Mouse (Mus musculus) frontal cortex, postnatal 10 days (tissue): ENCODE measurements around the gene Tbrg4.

Experiments
- DNase-seq, 2 experiments: peaks; one replicate each; pipeline ENCODE4 v3.0.0; 2022; ENCODE audit warnings: low spot score in 2 of 2, mixed read lengths in 1 of 2

The Tbrg4 gene

DNA sequence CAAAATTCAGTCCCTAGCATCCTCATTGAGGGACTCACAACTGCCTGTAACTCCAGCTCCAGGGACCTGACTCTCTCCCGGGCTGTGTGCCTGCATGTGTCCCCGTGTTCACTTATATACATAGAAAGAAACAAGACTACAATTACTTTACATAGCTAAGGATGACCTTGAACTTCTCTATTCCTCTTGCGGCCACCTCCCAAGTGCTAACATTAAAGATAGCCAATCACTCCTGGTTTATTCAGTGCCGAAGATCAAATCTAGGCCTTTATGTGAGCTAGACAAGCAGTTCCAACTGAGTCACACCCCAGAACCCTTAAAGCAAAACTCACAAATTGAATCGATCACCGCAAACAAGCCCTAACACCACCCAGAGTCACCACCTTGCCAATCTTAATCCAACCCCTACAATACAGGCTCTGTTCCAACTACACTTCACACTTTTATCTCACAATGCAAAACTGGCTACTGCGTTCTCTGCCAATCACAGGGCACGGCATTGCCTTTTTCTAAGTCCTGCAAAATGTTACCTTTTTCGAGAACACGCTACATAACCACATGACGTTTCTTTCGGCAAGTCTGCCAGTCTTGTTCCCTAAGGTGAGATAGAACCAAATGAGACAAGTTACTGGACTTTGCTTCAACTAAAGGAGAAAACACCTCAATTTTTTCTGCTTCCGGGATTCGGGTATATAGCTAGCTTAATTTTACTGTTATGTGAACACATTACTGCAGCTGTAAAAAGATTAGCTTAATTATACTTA is 1.1 kb downstream of the Tbrg4 start:
- DNase-seq = no peak

DNA sequence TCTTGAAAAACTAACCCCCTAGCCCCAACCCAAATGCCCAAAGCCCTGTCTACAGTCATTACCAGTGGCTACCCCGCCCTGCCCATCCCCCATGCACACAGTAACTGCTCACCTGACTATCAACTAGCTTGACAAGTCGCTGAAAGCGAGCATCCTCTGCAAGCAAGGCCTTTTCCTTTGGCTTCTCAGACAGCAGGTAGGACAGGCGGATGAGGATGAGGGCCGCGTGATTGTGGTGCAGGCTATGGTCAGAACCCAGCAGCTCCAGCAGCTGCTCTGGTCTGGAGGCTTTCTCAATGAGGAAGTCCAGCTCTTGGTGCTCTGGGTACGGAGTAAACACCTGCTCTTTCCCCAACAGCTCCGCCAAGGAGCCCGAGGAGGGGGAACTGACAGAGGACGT is 2.2 kb downstream of the Tbrg4 start:
- no peak for DNase-seq

- no peak for DNase-seq
Measured at GRCm38 (mm10) chr11:6615250-6616205, 10.3 kb downstream of the Tbrg4 start.

DNA sequence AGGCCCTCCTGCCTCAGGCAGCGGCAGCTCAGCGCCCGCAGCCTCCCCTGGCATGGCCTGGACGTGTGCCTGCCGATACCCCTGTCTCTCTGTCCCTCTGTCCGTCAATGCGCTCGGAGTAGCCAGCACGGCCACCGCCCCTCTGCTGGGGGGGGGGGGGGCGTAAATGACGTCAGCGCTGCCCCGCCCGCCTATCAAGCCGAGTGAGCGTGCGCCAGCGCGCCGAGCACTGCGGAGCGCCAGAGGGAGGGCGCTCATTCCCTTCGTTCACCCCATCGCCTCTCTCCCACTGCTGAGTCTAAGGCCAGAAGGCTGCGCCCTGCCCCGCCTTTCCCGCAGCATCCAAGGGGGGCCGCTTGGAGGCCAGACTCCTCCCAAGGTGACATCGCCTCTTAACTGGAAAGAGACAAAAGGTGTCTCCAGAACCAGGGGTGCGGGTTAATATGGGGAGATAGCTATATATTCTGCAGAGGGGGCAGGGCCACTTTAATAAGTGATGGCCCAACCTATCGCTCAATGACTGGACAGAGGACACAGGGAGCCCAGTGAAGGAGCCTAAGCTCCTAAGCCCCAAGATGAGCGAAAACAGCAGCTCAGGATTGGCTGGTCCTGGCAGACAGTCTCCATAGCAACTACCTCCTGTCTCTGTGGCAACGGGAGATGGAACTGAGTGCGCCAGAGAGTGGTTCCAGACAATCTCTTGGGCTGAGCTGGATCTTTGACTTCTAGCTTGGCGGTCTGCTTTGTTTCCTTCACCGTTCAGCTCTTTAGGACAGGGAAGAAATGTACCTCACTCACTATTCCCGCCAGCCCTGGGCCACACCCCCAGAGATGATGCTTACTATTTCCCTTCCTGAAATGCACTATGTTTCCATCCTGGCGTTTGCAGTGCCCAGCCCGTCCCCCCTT is 20.1 kb downstream of the Tbrg4 start, which contains the start of gene Nacad:
Gene Nacad (minus strand): TSS at position 563 of the 909 bp plus-strand sequence.
- peak; percentile 76 to 79 for DNase-seq

- DNase-seq = no peak
Measured at GRCm38 (mm10) chr11:6605021-6605481, 20.8 kb downstream of the Tbrg4 start.

GRCm38 (mm10) chr11:6604604-6604936 is 21.3 kb downstream of the Tbrg4 start:
- no peak for DNase-seq

- peak; percentile 58 to 77 for DNase-seq
Measured at GRCm38 (mm10) chr11:6603887-6604603, 21.8 kb downstream of the Tbrg4 start.

DNA sequence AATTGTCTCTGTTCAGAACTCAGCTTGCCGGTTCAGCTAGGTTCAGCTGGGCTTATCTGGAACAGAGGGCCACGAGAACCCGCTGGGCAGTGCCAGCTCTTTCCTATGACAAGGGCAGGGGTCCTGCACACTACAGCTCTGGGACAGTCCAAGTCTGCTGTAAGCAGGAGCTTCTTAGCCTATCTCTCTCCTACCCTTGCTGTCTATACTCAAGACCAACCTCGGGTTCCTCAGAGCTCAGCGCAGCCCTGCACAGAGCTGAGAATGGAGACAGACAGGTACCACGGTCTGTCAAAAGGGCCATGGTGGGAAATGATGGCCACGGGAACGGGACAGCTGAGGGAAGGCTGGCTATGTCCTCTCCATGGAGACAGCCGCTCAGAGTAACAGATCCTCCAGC is 22.6 kb downstream of the Tbrg4 start:
- DNase-seq = no peak

DNA sequence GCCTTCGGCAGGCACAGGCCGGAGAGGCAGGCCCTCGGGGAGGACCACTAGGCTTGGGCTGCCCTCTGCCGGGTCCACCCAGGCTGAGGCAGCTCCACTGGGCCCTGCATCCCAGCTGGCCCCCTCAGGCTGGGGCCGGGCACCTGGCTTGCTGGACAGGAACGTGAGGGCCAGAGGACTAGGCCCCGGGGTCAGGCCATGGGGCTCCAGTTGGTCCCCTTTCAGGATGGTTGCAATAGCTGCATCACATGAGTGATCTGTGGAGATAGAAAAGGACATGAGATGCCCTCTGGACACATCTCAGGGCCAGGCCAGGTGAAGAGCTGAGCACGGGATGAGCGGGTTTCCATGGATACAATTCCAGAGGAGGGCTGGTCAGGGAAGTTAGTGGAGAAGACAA is 23.2 kb downstream of the Tbrg4 start:
- no peak for DNase-seq

- DNase-seq = no peak
Measured at GRCm38 (mm10) chr11:6601649-6602480, 24.0 kb downstream of the Tbrg4 start.

DNA sequence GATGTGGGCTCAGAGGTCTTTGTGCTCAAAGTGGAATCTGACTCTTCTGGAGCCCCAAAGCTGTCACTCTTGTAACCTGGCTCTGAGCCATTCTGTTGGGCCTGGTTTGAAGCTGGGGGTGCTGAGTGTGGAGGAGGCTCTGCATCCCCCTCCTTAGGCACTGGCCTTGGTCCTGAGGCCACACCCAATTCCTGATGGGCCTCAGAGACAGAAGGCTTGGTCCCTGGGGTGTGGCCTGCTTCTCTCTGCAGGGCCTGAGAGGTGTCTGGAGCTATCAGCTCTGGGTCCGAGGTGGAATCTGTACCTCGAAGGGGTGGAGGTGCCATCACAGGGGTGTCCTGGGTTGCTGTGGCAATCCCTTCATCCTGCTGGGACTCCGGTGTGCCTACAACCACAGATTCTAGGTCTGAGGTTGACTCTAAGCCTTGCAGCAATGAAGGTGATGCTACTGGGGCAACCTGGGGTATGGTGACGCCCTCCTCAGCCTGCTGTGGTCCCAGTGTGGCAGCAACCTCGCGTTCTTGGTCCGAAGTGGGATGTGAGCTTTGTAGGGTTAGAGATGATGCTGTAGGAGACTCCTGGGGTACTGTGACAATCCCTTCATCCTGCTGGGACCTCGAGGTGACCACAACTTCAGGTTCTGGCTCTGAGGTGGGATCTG is 25.5 kb downstream of the Tbrg4 start:
- DNase-seq = no peak

GRCm38 (mm10) chr11:6599831-6600230 is 26.0 kb downstream of the Tbrg4 start:
- no peak for DNase-seq

DNA sequence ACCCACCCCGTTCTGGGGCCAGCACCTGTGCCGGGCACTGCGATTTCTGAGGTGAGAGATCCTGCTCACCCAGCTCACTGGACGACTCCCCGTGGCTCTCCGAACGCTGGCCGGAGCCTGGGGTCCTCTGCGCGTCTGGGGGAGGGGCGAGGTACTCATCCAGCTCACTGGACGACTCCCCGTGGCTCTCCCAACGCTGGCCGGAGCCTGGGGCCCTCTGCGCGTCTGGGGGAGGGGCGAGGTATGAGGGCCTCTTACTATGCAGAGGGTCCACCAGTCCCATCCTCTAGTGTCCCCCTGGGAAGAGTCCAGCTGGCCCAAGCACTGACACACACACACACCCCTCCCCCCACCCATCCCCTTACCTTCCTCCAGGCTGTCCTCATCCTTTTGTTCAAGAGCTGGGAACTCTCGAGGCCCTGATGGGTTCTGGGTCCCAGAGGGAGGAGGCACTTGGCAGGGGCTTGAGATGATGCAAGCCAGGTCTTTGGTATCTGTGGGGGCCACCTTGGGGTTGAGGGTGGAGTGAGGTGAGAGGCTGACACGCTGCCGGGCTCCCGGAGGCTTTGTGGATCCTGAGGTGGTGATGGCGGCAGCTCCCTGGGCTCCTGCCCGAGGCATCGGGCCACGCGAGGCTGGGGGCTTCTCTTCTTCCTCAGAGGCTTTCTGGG is 26.7 kb downstream of the Tbrg4 start:
- DNase-seq = no peak

DNA sequence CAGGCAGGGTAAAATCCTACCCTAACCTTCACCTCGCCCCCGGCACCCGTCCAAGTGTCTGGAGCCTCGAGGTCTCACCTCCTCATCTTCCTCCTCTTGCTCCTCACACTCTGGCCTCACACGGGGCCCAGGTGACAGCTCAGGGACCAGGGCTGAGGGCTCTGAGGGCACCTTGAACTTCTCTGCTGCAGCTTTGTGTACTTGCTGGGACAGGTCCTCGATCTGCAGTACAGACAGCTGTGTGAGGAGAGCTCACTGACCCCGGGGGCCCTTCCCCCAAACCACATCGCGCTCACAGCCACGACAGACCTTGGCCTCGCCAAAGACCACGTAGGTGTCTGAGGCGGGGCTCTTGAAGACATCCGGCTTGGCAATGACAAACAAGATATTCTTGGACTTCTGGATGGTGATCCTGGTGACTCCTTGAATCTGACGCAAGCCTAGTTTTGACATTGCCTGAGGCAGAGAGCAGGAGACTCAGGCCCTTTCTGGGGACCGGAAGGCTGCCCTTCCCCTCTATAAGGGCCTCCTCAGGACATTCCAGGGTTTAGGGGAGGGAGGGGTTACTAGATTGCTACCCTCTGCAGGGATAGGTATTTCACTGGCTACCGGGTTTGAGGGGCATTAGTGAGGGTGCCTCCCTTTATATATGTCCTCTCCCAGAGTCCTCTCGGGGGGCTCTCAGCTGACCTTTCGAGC is 27.5 kb downstream of the Tbrg4 start:
- no peak for DNase-seq

GRCm38 (mm10) chr11:6597523-6597922 is 28.3 kb downstream of the Tbrg4 start:
- no peak for DNase-seq

GRCm38 (mm10) chr11:6596616-6597015 is 29.3 kb downstream of the Tbrg4 start:
- DNase-seq = no peak

- DNase-seq = no peak
Measured at GRCm38 (mm10) chr11:6596205-6596604, 29.7 kb downstream of the Tbrg4 start.

DNA sequence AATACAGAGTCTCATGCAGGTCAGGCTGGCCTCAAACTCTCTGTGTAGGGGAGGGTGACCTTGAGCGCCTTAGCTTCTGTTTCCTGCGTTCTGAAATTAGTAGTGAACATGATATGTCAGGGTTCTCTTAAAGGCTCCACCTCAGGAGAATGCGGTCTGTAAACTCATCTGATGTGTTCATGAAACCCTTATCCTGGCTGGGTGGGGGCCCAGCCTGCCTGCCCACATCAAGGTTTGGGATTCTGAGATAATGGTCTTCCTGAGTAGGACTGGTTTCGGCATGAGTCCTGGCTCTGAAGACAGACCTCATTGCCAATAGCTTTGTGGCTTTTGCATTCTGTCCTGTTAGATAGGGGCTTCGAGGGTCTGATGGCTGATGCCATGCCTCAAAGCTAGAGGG is 30.5 kb downstream of the Tbrg4 start:
- DNase-seq = no peak
